Mouse (Mus musculus): ENCODE results near the gene Gdpd5. TPM values are rescaled to one million over a fixed set of nuclear protein-coding genes. Genes with fewer than 3 reads are reported as not detected.
A peak's percentile ranks its signal among the peaks of the same experiment; 100 is the strongest.

Gene Gdpd5
- total and polyA plus RNA-seq, 2 experiments from 2014 or later = 26.7 to 40.5 TPM

- Histone ChIP-seq H3K9me3 (ENCODE audit: low read length) (no peaks in the 10 kb centered on the region), H3K27ac (no peak overlapping the region), H3K4me3 (ENCODE audit: low read length) (no peak overlapping the region), H3K27me3 (ENCODE audit: insufficient read depth, low read length) (no peaks in the 10 kb centered on the region), H3K4me2 (ENCODE audit: low read depth, low read length) (no peak overlapping the region), H3K9ac (replicated peaks; ENCODE audit: low read length) (no peak overlapping the region), H3K4me1 (ENCODE audit: insufficient read depth, low read length) (peaks cover 9% of the 10 kb centered on the region; the same call in 1 of the 2 replicates), H3K36me3 (ENCODE audit: insufficient read depth, low read length) (peaks cover 4% of the 10 kb centered on the region; the same call in 1 of the 2 replicates)
- WGBS = 30% methylated on average over 4 of the region's 4 CpGs
- no peak for TF ChIP-seq CTCF (IDR thresholded peaks at IDR 0.05; ENCODE audit: low read depth)
- ATAC-seq (no peak), DNase-seq (ENCODE audit: low spot score) (no peak)
Measured at GRCm38 (mm10) chr7:99390559-99390958, 9.3 kb downstream of the Gdpd5 start.

GRCm38 (mm10) chr7:99392696-99393095, 11.5 kb downstream of the Gdpd5 start:
- Histone ChIP-seq H3K9me3 (ENCODE audit: low read length) (no peaks in the 10 kb centered on the region), H3K27me3 (ENCODE audit: insufficient read depth, low read length) (no peaks in the 10 kb centered on the region), H3K4me3 (ENCODE audit: low read length) (no peak overlapping the region), H3K4me2 (ENCODE audit: low read depth, low read length) (no peak overlapping the region), H3K4me1 (ENCODE audit: insufficient read depth, low read length) (no peaks in the 10 kb centered on the region), H3K27ac (no peak overlapping the region), H3K9ac (replicated peaks; ENCODE audit: low read length) (no peak overlapping the region), H3K36me3 (ENCODE audit: insufficient read depth, low read length) (0 out of 2 replicates have a peak, but pooled peaks cover 4% of the 10 kb centered on the region)
- ATAC-seq = no peak
- 72% methylated on average over 2 of the region's 2 CpGs for WGBS
- no peak for DNase-seq (ENCODE audit: low spot score)
- no peak for TF ChIP-seq CTCF (IDR thresholded peaks at IDR 0.05; ENCODE audit: low read depth)

GRCm38 (mm10) chr7:99393711-99394325, 12.6 kb downstream of the Gdpd5 start:
- 59% methylated on average over 13 of the region's 13 CpGs for WGBS
- Histone ChIP-seq H3K27me3 (ENCODE audit: insufficient read depth, low read length) (no peaks in the 10 kb centered on the region), H3K27ac (no peak overlapping the region), H3K4me3 (ENCODE audit: low read length) (no peak overlapping the region), H3K36me3 (ENCODE audit: insufficient read depth, low read length) (0 out of 2 replicates have a peak, but pooled peaks cover under 1% of the 10 kb centered on the region), H3K9me3 (ENCODE audit: low read length) (no peaks in the 10 kb centered on the region), H3K4me2 (ENCODE audit: low read depth, low read length) (no peak overlapping the region), H3K9ac (replicated peaks; ENCODE audit: low read length) (no peak overlapping the region), H3K4me1 (ENCODE audit: insufficient read depth, low read length) (no peaks in the 10 kb centered on the region)
- no peak for TF ChIP-seq CTCF (IDR thresholded peaks at IDR 0.05; ENCODE audit: low read depth)
- ATAC-seq (no peak), DNase-seq (ENCODE audit: low spot score) (no peak)

GRCm38 (mm10) chr7:99395385-99395784, 14.2 kb downstream of the Gdpd5 start:
- Histone ChIP-seq H3K27ac (no peak overlapping the region), H3K4me3 (ENCODE audit: low read length) (no peak overlapping the region), H3K4me1 (ENCODE audit: insufficient read depth, low read length) (no peaks in the 10 kb centered on the region), H3K9me3 (ENCODE audit: low read length) (no peaks in the 10 kb centered on the region), H3K9ac (replicated peaks; ENCODE audit: low read length) (0 out of 2 replicates have a peak overlapping the region, but pooled peaks have one; percentile 13), H3K36me3 (ENCODE audit: insufficient read depth, low read length) (0 out of 2 replicates have a peak, but pooled peaks cover 7% of the 10 kb centered on the region), H3K27me3 (ENCODE audit: insufficient read depth, low read length) (no peaks in the 10 kb centered on the region), H3K4me2 (ENCODE audit: low read depth, low read length) (no peak overlapping the region)
- DNase-seq (ENCODE audit: low spot score) = no peak
- no peak for ATAC-seq
- whole genome bisulfite sequencing = 69% methylated on average over 4 of the region's 4 CpGs
- TF ChIP-seq CTCF (IDR thresholded peaks at IDR 0.05; ENCODE audit: low read depth) = no peak

- Histone ChIP-seq H3K4me2 (ENCODE audit: low read depth, low read length) (no peak overlapping the region), H3K9ac (replicated peaks; ENCODE audit: low read length) (no peak overlapping the region), H3K4me3 (ENCODE audit: low read length) (no peak overlapping the region), H3K27ac (no peak overlapping the region), H3K27me3 (ENCODE audit: insufficient read depth, low read length) (no peaks in the 10 kb centered on the region), H3K36me3 (ENCODE audit: insufficient read depth, low read length) (0 out of 2 replicates have a peak, but pooled peaks cover 7% of the 10 kb centered on the region), H3K9me3 (ENCODE audit: low read length) (no peaks in the 10 kb centered on the region), H3K4me1 (ENCODE audit: insufficient read depth, low read length) (no peaks in the 10 kb centered on the region)
- peak; percentile 62 for DNase-seq (ENCODE audit: low spot score)
- ATAC-seq = peak; percentile 76
- no peak for TF ChIP-seq CTCF (IDR thresholded peaks at IDR 0.05; ENCODE audit: low read depth)
- WGBS = 57% methylated on average over 11 of the region's 11 CpGs
Measured at GRCm38 (mm10) chr7:99395908-99396616, 14.8 kb downstream of the Gdpd5 start.

GRCm38 (mm10) chr7:99396994-99397659, 15.9 kb downstream of the Gdpd5 start:
- H3K9me3 ChIP-seq (ENCODE audit: low read length) = no peaks in the 10 kb centered on the region
- no peak for DNase-seq (ENCODE audit: low spot score)
- no peak overlapping the region for H3K9ac ChIP-seq (replicated peaks; ENCODE audit: low read length)
- no peak for ATAC-seq
- H3K4me3 ChIP-seq (ENCODE audit: low read length) = no peak overlapping the region
- H3K4me1 ChIP-seq (ENCODE audit: insufficient read depth, low read length) = no peaks in the 10 kb centered on the region
- no peak overlapping the region for H3K27ac ChIP-seq
- H3K36me3 ChIP-seq (ENCODE audit: insufficient read depth, low read length) = 0 out of 2 replicates have a peak, but pooled peaks cover 7% of the 10 kb centered on the region
- no peak overlapping the region for H3K4me2 ChIP-seq (ENCODE audit: low read depth, low read length)
- no peaks in the 10 kb centered on the region for H3K27me3 ChIP-seq (ENCODE audit: insufficient read depth, low read length)
- 72% methylated on average over 11 of the region's 11 CpGs for whole genome bisulfite sequencing
- no peak for TF ChIP-seq CTCF (IDR thresholded peaks at IDR 0.05; ENCODE audit: low read depth)

Measured in hindbrain, postnatal 0 days (tissue).